Mouse (Mus musculus) ES-E14 (cell line): ENCODE results near the gene Snai1. TPM values are rescaled to one million over a fixed set of nuclear protein-coding genes. Genes with fewer than 3 reads are reported as not detected.
A peak's percentile ranks its signal among the peaks of the same experiment; 100 is the strongest.

Experiments
- DNase-seq: peaks from one replicate; pipeline ENCODE4 v3.0.0-alpha.2; 2013; ENCODE audit warnings: low read depth, low spot score
- H3K27ac ChIP-seq: 2 replicates; pipeline ENCODE4 v1.5.1; 2012; ENCODE audit warnings: low read depth, mild to moderate bottlenecking, low read length, moderate library complexity, mixed read lengths; ENCODE audit not compliant: poor library complexity, insufficient read depth, severe bottlenecking
- H3K36me3 ChIP-seq: 2 replicates; pipeline ENCODE4 v1.6.1; 2012; ENCODE audit warnings: mild to moderate bottlenecking, low read length, moderate library complexity, mixed read lengths; ENCODE audit not compliant: control insufficient read depth, poor library complexity, insufficient read depth, severe bottlenecking
- H3K4me1 ChIP-seq, 2 experiments: fragments of 150-350 bp in 1 of 2; sonication (generic) in 1 of 2; 2 replicates each; pipeline ENCODE4 v1.6.1; 2012; ENCODE audit warnings: low read length in 2 of 2, mild to moderate bottlenecking in 1 of 2, mixed read lengths in 1 of 2; ENCODE audit not compliant: control insufficient read depth in 2 of 2, insufficient read depth in 2 of 2, poor library complexity in 1 of 2
- H3K4me3 ChIP-seq, 2 experiments: fragments of 150-350 bp in 1 of 2; sonication (generic) in 1 of 2; 2 replicates each; pipeline ENCODE4 v1.5.1; 2012; ENCODE audit warnings: low read length in 2 of 2, low read depth in 1 of 2, mild to moderate bottlenecking in 1 of 2, mixed read lengths in 1 of 2; ENCODE audit not compliant: insufficient read depth in 1 of 2, poor library complexity in 1 of 2, severe bottlenecking in 1 of 2
- H3K9ac ChIP-seq: 2 replicates; pipeline ENCODE4 v1.6.1; 2012; ENCODE audit warnings: low read depth, mild to moderate bottlenecking, low read length, mixed read lengths; ENCODE audit not compliant: poor library complexity, insufficient read depth, severe bottlenecking
- H3K9me3 ChIP-seq: fragments of 150-350 bp; sonication (generic); 2 replicates; pipeline ENCODE4 v1.6.1; 2012; ENCODE audit warnings: low read depth, mild to moderate bottlenecking, low read length; ENCODE audit not compliant: control insufficient read depth, insufficient read depth
- CHD2 ChIP-seq: IDR thresholded peaks from 2 replicates; pipeline ENCODE4 v1.6.1; 2014; ENCODE audit warnings: mild to moderate bottlenecking, low read depth, low read length, inconsistent platforms
- HCFC1 ChIP-seq: IDR thresholded peaks from 2 replicates; pipeline ENCODE4 v1.6.1; 2012; ENCODE audit warnings: low read length, inconsistent platforms, borderline replicate concordance; ENCODE audit not compliant: insufficient read depth
- MAFK ChIP-seq: IDR thresholded peaks from 2 replicates; pipeline ENCODE4 v1.6.1; 2014; ENCODE audit warnings: mild to moderate bottlenecking, low read depth, low read length, inconsistent platforms; ENCODE audit not compliant: insufficient read depth
- ZC3H11A ChIP-seq: IDR thresholded peaks from 2 replicates; pipeline ENCODE4 v1.6.1; 2012; ENCODE audit warnings: low read depth, mild to moderate bottlenecking, inconsistent platforms, low read length, borderline replicate concordance
- ZNF384 ChIP-seq: IDR thresholded peaks from 2 replicates; pipeline ENCODE4 v1.6.1; 2012; ENCODE audit warnings: low read depth, low read length, inconsistent platforms
- in situ Hi-C, 2 experiments: fragments of 600-800 bp; cut with MboI; formaldehyde crosslinking; loops; one replicate each; pipeline ENCODE4 v1.15.1; 2025; ENCODE audit warnings: low sequenced_read_pairs in 2 of 2, inconsistent platforms in 1 of 2; ENCODE audit not compliant: unreplicated experiment in 2 of 2
- total RNA-seq: library from RNA; depleted of rRNA; stranded (reverse); fragments of 300-350 nt; gene quantifications from 2 replicates; pipeline ENCODE4 v1.2.3, GENCODE M21; 2012

The Snai1 gene
- total RNA-seq, 1 experiment, result 3.4 TPM

GRCm38 (mm10) chr2:167569934-167570651 is 32.1 kb downstream of the Snai1 start:
- H3K4me3 ChIP-seq, result no peak overlapping the region
- in situ Hi-C loops, result no loop called here
- H3K9me3 ChIP-seq, result no peaks in the 10 kb centered on the region
- H3K36me3 ChIP-seq, result no peaks in the 10 kb centered on the region
- no peak overlapping the region; the same call in 1 of the 2 replicates for H3K9ac ChIP-seq
- TF ChIP-seq ZNF384 (no peak), MAFK (no peak), HCFC1 (no peak), ZC3H11A (no peak), CHD2 (no peak)
- no peak overlapping the region for H3K27ac ChIP-seq
- no peak for DNase-seq
- H3K4me1 ChIP-seq, result peaks cover 0 to 7% of the 10 kb centered on the region in 2 experiments; a peak in 2 of 4 replicates

GRCm38 (mm10) chr2:167570815-167571214 is 32.8 kb downstream of the Snai1 start:
- H3K36me3 ChIP-seq, result no peaks in the 10 kb centered on the region
- H3K4me1 ChIP-seq, result peaks cover 0 to 7% of the 10 kb centered on the region in 2 experiments; a peak in 2 of 4 replicates
- no peak overlapping the region for H3K4me3 ChIP-seq
- in situ Hi-C loops, result no loop called here
- TF ChIP-seq MAFK (no peak), CHD2 (no peak), HCFC1 (no peak), ZC3H11A (no peak), ZNF384 (no peak)
- no peak overlapping the region for H3K9ac ChIP-seq
- no peaks in the 10 kb centered on the region for H3K9me3 ChIP-seq
- H3K27ac ChIP-seq, result no peak overlapping the region
- no peak for DNase-seq

GRCm38 (mm10) chr2:167571442-167572220 is 33.6 kb downstream of the Snai1 start:
- Histone ChIP-seq H3K9me3 (no peaks in the 10 kb centered on the region), H3K9ac (0 out of 2 replicates have a peak overlapping the region, but pooled peaks have one; percentile 10), H3K4me1 (peaks cover 0 to 7% of the 10 kb centered on the region in 2 experiments; a peak in 2 of 4 replicates), H3K27ac (no peak overlapping the region), H3K36me3 (no peaks in the 10 kb centered on the region), H3K4me3 (no peak overlapping the region)
- DNase-seq, result no peak
- in situ Hi-C loops, result no loop called here
- no peak for TF ChIP-seq MAFK
- TF ChIP-seq HCFC1, result no peak
- no peak for TF ChIP-seq CHD2
- no peak for TF ChIP-seq ZC3H11A
- TF ChIP-seq ZNF384, result no peak

GRCm38 (mm10) chr2:167574814-167575213 is 36.8 kb downstream of the Snai1 start:
- no peak overlapping the region for H3K27ac ChIP-seq
- in situ Hi-C loops, result no loop called here
- TF ChIP-seq ZC3H11A (no peak), HCFC1 (no peak), MAFK (no peak), ZNF384 (no peak), CHD2 (no peak)
- H3K4me1 ChIP-seq, result peaks cover 0 to 14% of the 10 kb centered on the region in 2 experiments; a peak in 2 of 4 replicates
- no peak for DNase-seq
- H3K9ac ChIP-seq, result no peak overlapping the region
- no peak overlapping the region for H3K4me3 ChIP-seq
- H3K9me3 ChIP-seq, result no peaks in the 10 kb centered on the region
- H3K36me3 ChIP-seq, result no peaks in the 10 kb centered on the region
